Mouse (Mus musculus) urinary bladder, adult 18-20 months (tissue): ENCODE measurements around the gene D130043K22Rik.

Experiments
- DNase-seq, 2 experiments: peaks; one replicate each; pipeline ENCODE4 v3.0.0; 2022; ENCODE audit warnings: low spot score in 2 of 2, mixed read lengths in 2 of 2

The D130043K22Rik gene

GRCm38 (mm10) chr13:24945567-24945966 lies 100.6 kb downstream of the D130043K22Rik start:
- no peak for DNase-seq

GRCm38 (mm10) chr13:24947158-24947557 lies 102.2 kb downstream of the D130043K22Rik start:
- DNase-seq: no peak

GRCm38 (mm10) chr13:24948870-24949269 lies 103.9 kb downstream of the D130043K22Rik start:
- DNase-seq: no peak
